Mouse (Mus musculus) embryonic fibroblast, embryonic 13.5 days (primary cell): Measurements from ENCODE around the gene Ing5.

Experiments
- CTCF ChIP-seq: IDR thresholded peaks from 2 replicates; pipeline ENCODE4 v1.5.1; 2011; ENCODE audit warnings: mild to moderate bottlenecking, control low read depth, low read length, moderate library complexity, borderline replicate concordance; ENCODE audit not compliant: insufficient read depth
- POLR2A ChIP-seq: IDR thresholded peaks from 2 replicates; pipeline ENCODE4 v1.6.1; 2011; ENCODE audit warnings: low read depth, mild to moderate bottlenecking, control low read depth, low read length, moderate library complexity

DNA sequence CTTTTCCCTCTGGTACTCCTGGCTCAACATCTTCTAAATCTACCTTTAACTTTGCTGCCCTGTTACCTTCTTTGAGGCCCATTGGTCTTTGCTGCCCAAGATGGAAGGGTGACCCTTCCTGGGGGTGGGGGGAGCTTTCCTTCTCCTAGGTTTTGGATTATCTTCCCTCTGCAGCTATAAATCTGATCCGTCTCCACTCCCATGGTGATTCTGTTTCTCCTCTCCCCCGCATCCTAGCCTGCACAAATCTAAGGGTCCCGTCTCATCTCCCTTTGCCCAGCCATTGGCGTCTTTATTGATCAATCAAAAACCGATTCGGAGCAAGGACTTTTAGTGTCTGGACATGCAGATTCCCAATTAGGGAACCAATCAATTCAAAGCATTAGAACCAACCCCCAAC lies 36.2 kb upstream of the Ing5 start:
- TF ChIP-seq POLR2A (no peak), CTCF (no peak)
